Mouse (Mus musculus): Measurements from ENCODE around the gene 1700018F24Rik.

GRCm38 (mm10) chr5:145058722-145059121, 15.9 kb downstream of the 1700018F24Rik start:
- no peak for TF ChIP-seq POLR2A (IDR thresholded peaks at IDR 0.05; ENCODE audit: extremely low read depth, insufficient read depth, low read length)
- TF ChIP-seq CTCF (IDR thresholded peaks at IDR 0.05; ENCODE audit: low read depth, low read length), result no peak

Measured in liver, adult 2 months (tissue).